Mouse (Mus musculus) lung, embryonic 16.5 days (tissue): ENCODE measurements around the gene Ttc6. TPM values are rescaled to one million over a fixed set of nuclear protein-coding genes. Genes with fewer than 3 reads are reported as not detected.

Source experiments
- ATAC-seq: fragments of 200-750 bp; cut with Nextera tagmentation; 2 replicates; pipeline ENCODE4 v1.8.0; 2017; ENCODE audit warnings: low read depth, mild to moderate bottlenecking, moderate library complexity
- H3K27ac ChIP-seq: fragments of 300-500 bp; sonication (generic); 2 replicates; pipeline ENCODE4 v1.5.1; 2014; ENCODE audit warnings: mild to moderate bottlenecking, control low read depth, low read length
- H3K27me3 ChIP-seq: fragments of 300-500 bp; sonication (generic); 2 replicates; pipeline ENCODE4 v1.6.1; 2014; ENCODE audit warnings: low read depth, low read length, mixed read lengths; ENCODE audit not compliant: control insufficient read depth, insufficient read depth
- H3K36me3 ChIP-seq: fragments of 300-500 bp; sonication (generic); 2 replicates; pipeline ENCODE4 v1.6.1; 2014; ENCODE audit warnings: low read length; ENCODE audit not compliant: control insufficient read depth, insufficient read depth
- H3K4me1 ChIP-seq: fragments of 300-500 bp; sonication (generic); replicated peaks from 2 replicates; pipeline ENCODE4 v1.6.1; 2014; ENCODE audit warnings: low read length, mixed read lengths; ENCODE audit not compliant: control insufficient read depth, insufficient read depth
- H3K4me2 ChIP-seq: fragments of 300-500 bp; sonication (generic); 2 replicates; pipeline ENCODE4 v1.6.1; 2014; ENCODE audit warnings: low read depth, low read length, control low read depth
- H3K4me3 ChIP-seq: fragments of 300-500 bp; sonication (generic); 2 replicates; pipeline ENCODE4 v1.5.1; 2014; ENCODE audit warnings: mild to moderate bottlenecking, low read length, control low read depth
- H3K9ac ChIP-seq: fragments of 300-500 bp; sonication (generic); 2 replicates; pipeline ENCODE4 v1.6.1; 2014; ENCODE audit warnings: low read length, control low read depth
- H3K9me3 ChIP-seq: fragments of 300-500 bp; sonication (generic); 2 replicates; pipeline ENCODE4 v1.6.1; 2016; ENCODE audit warnings: low read length; ENCODE audit not compliant: control insufficient read depth
- WGBS: fragments of 180-500 bp; shearing (Covaris S2); extraction: QIAGEN DNeasy Blood & Tissue Kit; methylation state at CpG from one replicate; pipeline ENCODE4 v1.1.7; 2014; 5-methylcytosine and 5-hydroxymethylcytosine counted together
- polyA plus RNA-seq: library from polyadenylated mRNA; unstranded; fragments of >200 nt; fragmentation: Nextera tagmentation; extraction: Ambion mirVana; gene quantifications from 2 replicates; pipeline ENCODE4 v1.2.1, GENCODE M21; 2015

Gene Ttc6
- polyA plus RNA-seq = 3.0 and 5.1 TPM in 2 replicates

GRCm38 (mm10) chr12:57563909-57564308, at the start of gene Ttc6:
Gene Ttc6 (plus strand): TSS chr12:57564113.
- Histone ChIP-seq H3K4me2 (no peak within 1 kb of the TSS), H3K27me3 (no peaks in the 10 kb centered on the region; the same call in 1 of the 2 replicates), H3K9ac (no peak within 1 kb of the TSS), H3K36me3 (no peaks in the 10 kb centered on the region), H3K27ac (no peak within 1 kb of the TSS), H3K9me3 (no peaks in the 10 kb centered on the region), H3K4me3 (no peak within 1 kb of the TSS), H3K4me1 (no peaks in the 10 kb centered on the region)
- no peak for ATAC-seq
- WGBS = 54% methylated on average over 6 of the region's 6 CpGs

DNA sequence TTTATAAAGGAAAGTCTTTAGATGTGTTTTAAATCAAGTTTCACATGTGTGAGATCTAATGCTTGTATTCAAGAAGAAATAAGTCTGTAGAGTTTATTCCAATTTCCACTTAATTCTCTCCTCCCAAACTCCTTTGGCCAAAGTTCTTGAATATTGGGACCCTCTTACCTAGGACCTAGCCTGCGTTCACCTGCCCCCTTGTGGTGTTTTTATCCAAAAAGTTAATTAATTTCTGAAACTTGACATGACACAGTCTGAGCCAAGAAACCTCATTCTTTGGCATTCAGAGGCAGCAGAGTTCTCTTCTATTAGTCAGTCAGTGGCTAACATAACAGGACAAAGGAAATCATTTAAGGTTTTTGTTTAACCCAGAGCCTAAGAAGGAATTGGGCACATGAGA, 49.4 kb upstream of the Ttc6 start:
- no peak for ATAC-seq
- Histone ChIP-seq H3K4me2 (no peak overlapping the region), H3K36me3 (no peaks in the 10 kb centered on the region), H3K4me1 (peaks cover 2% of the 10 kb centered on the region; the same call in 1 of the 2 replicates), H3K9ac (no peak overlapping the region), H3K27me3 (no peaks in the 10 kb centered on the region), H3K9me3 (no peaks in the 10 kb centered on the region), H3K4me3 (no peak overlapping the region), H3K27ac (no peak overlapping the region)
- WGBS = 36% methylated on average over 1 of the region's 1 CpGs

DNA sequence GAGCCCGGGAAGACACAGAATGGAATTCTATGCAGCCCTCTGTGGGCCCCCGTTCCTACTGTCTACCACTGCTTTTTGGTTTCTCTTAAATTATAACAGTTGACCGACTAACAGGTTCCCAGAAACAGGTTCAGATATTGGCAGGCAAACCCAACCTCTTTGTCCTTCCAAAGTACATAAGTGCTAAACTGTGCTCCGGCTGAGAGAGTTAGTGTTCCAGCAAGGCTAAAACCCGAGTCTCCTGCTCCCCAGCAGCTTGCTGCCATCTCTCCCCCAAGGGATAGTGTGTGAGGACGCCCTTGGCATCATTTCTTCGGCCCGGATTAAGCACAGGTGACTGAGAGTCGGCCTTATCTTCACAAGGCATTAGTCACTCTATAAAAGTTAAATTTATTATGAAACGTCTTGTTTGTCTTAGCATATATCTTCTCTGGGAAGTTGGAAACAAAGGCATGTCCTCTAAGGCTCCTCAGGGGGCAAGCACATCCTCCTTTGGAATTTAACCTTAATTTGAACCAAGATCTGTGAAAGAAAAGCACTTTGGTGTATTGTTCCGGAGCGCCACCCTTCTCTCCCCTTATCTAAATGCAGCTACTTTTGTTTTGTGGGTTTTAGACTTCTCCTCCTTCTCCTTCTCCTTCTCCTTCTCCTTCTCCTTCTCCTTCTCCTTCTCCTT, 48.1 kb upstream of the Ttc6 start:
- Histone ChIP-seq H3K4me3 (no peak overlapping the region), H3K9ac (no peak overlapping the region), H3K4me1 (peaks cover 2% of the 10 kb centered on the region; the same call in 1 of the 2 replicates), H3K27me3 (no peaks in the 10 kb centered on the region), H3K36me3 (no peaks in the 10 kb centered on the region), H3K4me2 (no peak overlapping the region), H3K9me3 (no peaks in the 10 kb centered on the region), H3K27ac (peak overlapping the region; percentile 57; the same call in 1 of the 2 replicates)
- 22% methylated on average over 12 of the region's 12 CpGs for whole genome bisulfite sequencing
- no peak for ATAC-seq

DNA sequence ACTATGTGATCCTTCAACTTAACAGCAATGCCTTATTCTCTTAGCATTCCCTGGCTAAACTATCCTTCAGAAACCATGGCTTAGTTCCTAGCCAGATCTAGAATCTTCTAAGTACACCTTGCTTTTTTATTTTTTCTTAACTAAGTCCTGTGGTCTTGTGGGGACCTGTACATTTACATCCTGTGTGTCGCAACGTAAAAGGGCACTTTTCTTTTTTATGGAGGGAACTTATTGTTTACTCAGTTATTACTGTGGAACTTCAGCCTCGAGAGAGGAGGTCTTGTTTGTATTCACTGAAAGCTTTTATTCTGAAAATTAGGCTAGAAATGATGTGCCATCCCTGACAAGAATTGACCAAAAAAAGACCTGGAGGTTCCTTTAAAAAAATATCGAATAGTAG, 35.6 kb upstream of the Ttc6 start:
- H3K36me3 ChIP-seq = no peaks in the 10 kb centered on the region
- no peaks in the 10 kb centered on the region for H3K9me3 ChIP-seq
- no peak overlapping the region for H3K4me2 ChIP-seq
- 0 out of 2 replicates have a peak, but pooled peaks cover 4% of the 10 kb centered on the region for H3K4me1 ChIP-seq
- H3K4me3 ChIP-seq = no peak overlapping the region
- WGBS = 42% methylated on average over 4 of the region's 4 CpGs
- ATAC-seq = no peak
- H3K9ac ChIP-seq = no peak overlapping the region
- peaks cover 11% of the 10 kb centered on the region for H3K27me3 ChIP-seq
- H3K27ac ChIP-seq = 0 out of 2 replicates have a peak overlapping the region, but pooled peaks have one; percentile 41

GRCm38 (mm10) chr12:57530474-57530873, 33.4 kb upstream of the Ttc6 start:
- H3K4me1 ChIP-seq = peaks cover 7% of the 10 kb centered on the region; the same call in 1 of the 2 replicates
- H3K27ac ChIP-seq = no peak overlapping the region
- H3K27me3 ChIP-seq = peaks cover 27% of the 10 kb centered on the region
- no peaks in the 10 kb centered on the region for H3K9me3 ChIP-seq
- no peak for ATAC-seq
- WGBS = 20% methylated on average over 9 of the region's 9 CpGs
- no peak overlapping the region for H3K9ac ChIP-seq
- no peak overlapping the region for H3K4me3 ChIP-seq
- H3K36me3 ChIP-seq = no peaks in the 10 kb centered on the region
- no peak overlapping the region for H3K4me2 ChIP-seq

GRCm38 (mm10) chr12:57534517-57534878, 29.4 kb upstream of the Ttc6 start:
- 0% methylated on average over 5 of the region's 6 CpGs for WGBS
- peak; percentile 81 for ATAC-seq
- Histone ChIP-seq H3K4me2 (peak overlapping the region; percentile 51), H3K9ac (peak overlapping the region; percentile 65; the same call in 1 of the 2 replicates), H3K36me3 (no peaks in the 10 kb centered on the region), H3K4me1 (peaks cover 5% of the 10 kb centered on the region; the same call in 1 of the 2 replicates), H3K4me3 (peak overlapping the region; percentile 19; the same call in 1 of the 2 replicates), H3K9me3 (no peaks in the 10 kb centered on the region), H3K27me3 (peaks cover 48% of the 10 kb centered on the region), H3K27ac (peak overlapping the region; percentile 95)

GRCm38 (mm10) chr12:57534879-57535611, 28.9 kb upstream of the Ttc6 start:
- peak overlapping the region; percentile 95 for H3K27ac ChIP-seq
- H3K4me2 ChIP-seq = peak overlapping the region; percentile 51

GRCm38 (mm10) chr12:57536056-57536908, 27.6 kb upstream of the Ttc6 start:
- peaks cover 5% of the 10 kb centered on the region; the same call in 1 of the 2 replicates for H3K4me1 ChIP-seq
- H3K9ac ChIP-seq = peak overlapping the region; percentile 65
- H3K27me3 ChIP-seq = peaks cover 51% of the 10 kb centered on the region
- H3K9me3 ChIP-seq = no peaks in the 10 kb centered on the region
- ATAC-seq = no peak
- peak overlapping the region; percentile 95 for H3K27ac ChIP-seq
- 2% methylated on average over 25 of the region's 25 CpGs for WGBS
- no peaks in the 10 kb centered on the region for H3K36me3 ChIP-seq
- peak overlapping the region; percentile 20 for H3K4me3 ChIP-seq
- peak overlapping the region; percentile 51 for H3K4me2 ChIP-seq

More at GRCm38 (mm10) chr12:57534879-57535611, 28.9 kb upstream of the Ttc6 start:
- 1% methylated on average over 39 of the region's 39 CpGs for WGBS
- H3K4me1 ChIP-seq = peaks cover 5% of the 10 kb centered on the region; the same call in 1 of the 2 replicates
- peak overlapping the region; percentile 19 for H3K4me3 ChIP-seq
- ATAC-seq = peak; percentile 84
- peak overlapping the region; percentile 65 for H3K9ac ChIP-seq
- H3K9me3 ChIP-seq = no peaks in the 10 kb centered on the region
- peaks cover 48% of the 10 kb centered on the region for H3K27me3 ChIP-seq
- no peaks in the 10 kb centered on the region for H3K36me3 ChIP-seq
